Comparison of ENCODE assay signal across 22 mouse cellular contexts in genomic region chr6:4167112-4167511, GRCm38 (mm10).
DNase-seq lines count a peak whose midpoint lies in the region; ATAC-seq lines count a peak whose summit lies in the region.
"Had no signal": no experiment of that assay in that cellular context is flagged by ENCODE, and none has a peak within 500 bp of the region (broad histone marks: within the 10 kb centered on the region; RNA-seq: fewer than 3 reads in every experiment).

No protein-coding gene starts in this region.

- H3K4me1 ChIP-seq in heart, embryonic 10.5 days, result no peaks in the 10 kb centered on the region
- no peaks in the 10 kb centered on the region; the same call in 1 of the 2 replicates for H3K4me1 ChIP-seq in midbrain, embryonic 11.5 days (ENCODE audit: control insufficient read depth, insufficient read depth, low read length)
- H3K4me1 ChIP-seq in midbrain, embryonic 15.5 days, result no peaks in the 10 kb centered on the region
- H3K4me1 ChIP-seq: heart, embryonic 12.5 days; stomach, embryonic 15.5 days had no signal

- no peak overlapping the region for H3K27ac ChIP-seq in heart, embryonic 10.5 days
- no peak overlapping the region for H3K27ac ChIP-seq in midbrain, embryonic 11.5 days (ENCODE audit: low read depth, low read length)
- H3K27ac ChIP-seq in midbrain, embryonic 15.5 days, result no peak overlapping the region
- H3K27ac ChIP-seq: stomach, embryonic 15.5 days had no signal

- H3K9me3 ChIP-seq in heart, embryonic 10.5 days, result no peaks in the 10 kb centered on the region
- no peaks in the 10 kb centered on the region for H3K9me3 ChIP-seq in midbrain, embryonic 11.5 days (ENCODE audit: control insufficient read depth, low read length)
- no peaks in the 10 kb centered on the region for H3K9me3 ChIP-seq in midbrain, embryonic 15.5 days
- H3K9me3 ChIP-seq: heart, embryonic 12.5 days; stomach, embryonic 15.5 days had no signal

- no peaks in the 10 kb centered on the region for H3K36me3 ChIP-seq in heart, embryonic 10.5 days
- H3K36me3 ChIP-seq in midbrain, embryonic 11.5 days (ENCODE audit: control insufficient read depth, insufficient read depth, low read length), result no peaks in the 10 kb centered on the region
- H3K36me3 ChIP-seq in midbrain, embryonic 15.5 days (replicated peaks), result no peaks in the 10 kb centered on the region
- H3K36me3 ChIP-seq: heart, embryonic 12.5 days; stomach, embryonic 15.5 days had no signal

- H3K9ac ChIP-seq in midbrain, embryonic 11.5 days (ENCODE audit: low read length), result no peak overlapping the region
- H3K9ac ChIP-seq in midbrain, embryonic 15.5 days, result no peak overlapping the region
- H3K9ac ChIP-seq: heart, embryonic 12.5 days; lung, embryonic 14.5 days; stomach, embryonic 15.5 days had no signal

- H3K4me3 ChIP-seq in heart, embryonic 10.5 days, result no peak overlapping the region
- H3K4me3 ChIP-seq in midbrain, embryonic 11.5 days (ENCODE audit: low read depth, low read length), result no peak overlapping the region
- no peak overlapping the region for H3K4me3 ChIP-seq in midbrain, embryonic 15.5 days
- H3K4me3 ChIP-seq: heart, embryonic 12.5 days; stomach, embryonic 15.5 days had no signal

- DNase-seq in heart, adult 8-10 months (ENCODE audit: low spot score), result peak; percentile 7
- no peak for DNase-seq in heart, embryonic 10.5 days (ENCODE audit: low spot score)
- DNase-seq in midbrain, embryonic 11.5 days (ENCODE audit: low spot score, missing footprints), result no peak
- peak; percentile 58 for DNase-seq in brain, adult 2 months (ENCODE audit: low read depth, low spot score)
- peak; percentile 2 for DNase-seq in lung, postnatal 25 days (ENCODE audit: low spot score)
- no peak for DNase-seq in testis, postnatal 10 days (ENCODE audit: low spot score)
- DNase-seq in retina, postnatal 1 day, result no peak
- DNase-seq: adrenal gland, adult 8-10 months; cerebellum, adult 9-10 months; gastrocnemius, postnatal 10 days; heart, postnatal 10 days; kidney, postnatal 25 days; layer of hippocampus, postnatal 36 days; lung, embryonic 14.5 days; thymus, adult 2 months; thymus, postnatal 4 days had no signal

- no peak overlapping the region for H3K4me2 ChIP-seq in midbrain, embryonic 11.5 days
- no peak overlapping the region for H3K4me2 ChIP-seq in midbrain, embryonic 15.5 days
- H3K4me2 ChIP-seq: heart, embryonic 12.5 days; liver, embryonic 11.5 days; lung, embryonic 14.5 days; stomach, embryonic 15.5 days had no signal

- ATAC-seq in midbrain, embryonic 11.5 days (ENCODE audit: low FRiP score), result peak; percentile 67
- no peak for ATAC-seq in midbrain, embryonic 15.5 days (replicated peaks)
- ATAC-seq: activated CD4-positive, CD25-positive, alpha-beta regulatory T cell, adult 4 months; intestine, postnatal 0 days had no signal

- no peaks in the 10 kb centered on the region for H3K27me3 ChIP-seq in heart, embryonic 10.5 days (ENCODE audit: insufficient read depth, poor library complexity, severe bottlenecking)
- no peaks in the 10 kb centered on the region for H3K27me3 ChIP-seq in midbrain, embryonic 11.5 days (ENCODE audit: control insufficient read depth, insufficient read depth, low read length)
- H3K27me3 ChIP-seq in midbrain, embryonic 15.5 days (replicated peaks), result no peaks in the 10 kb centered on the region
- H3K27me3 ChIP-seq: heart, embryonic 12.5 days; stomach, embryonic 15.5 days had no signal

- 66% methylated on average over 4 of the region's 4 CpGs for WGBS in heart, embryonic 10.5 days
- WGBS in midbrain, embryonic 11.5 days, result 52% methylated on average over 4 of the region's 4 CpGs
- WGBS in midbrain, embryonic 15.5 days, result 25% methylated on average over 4 of the region's 4 CpGs

Comparison
In these comparisons a context has a peak if more than half of its experiments do, and no peak if none do; other contexts are left out.
1. DNase-seq: peak in heart, adult 8-10 months (single experiment), brain, adult 2 months (single experiment) and lung, postnatal 25 days (single experiment); none in heart, embryonic 10.5 days (single experiment), midbrain, embryonic 11.5 days (single experiment), testis, postnatal 10 days (single experiment) and retina, postnatal 1 day (single experiment).